Mouse (Mus musculus): ENCODE data around the gene Hoxd12.

Gene Hoxd12

DNA sequence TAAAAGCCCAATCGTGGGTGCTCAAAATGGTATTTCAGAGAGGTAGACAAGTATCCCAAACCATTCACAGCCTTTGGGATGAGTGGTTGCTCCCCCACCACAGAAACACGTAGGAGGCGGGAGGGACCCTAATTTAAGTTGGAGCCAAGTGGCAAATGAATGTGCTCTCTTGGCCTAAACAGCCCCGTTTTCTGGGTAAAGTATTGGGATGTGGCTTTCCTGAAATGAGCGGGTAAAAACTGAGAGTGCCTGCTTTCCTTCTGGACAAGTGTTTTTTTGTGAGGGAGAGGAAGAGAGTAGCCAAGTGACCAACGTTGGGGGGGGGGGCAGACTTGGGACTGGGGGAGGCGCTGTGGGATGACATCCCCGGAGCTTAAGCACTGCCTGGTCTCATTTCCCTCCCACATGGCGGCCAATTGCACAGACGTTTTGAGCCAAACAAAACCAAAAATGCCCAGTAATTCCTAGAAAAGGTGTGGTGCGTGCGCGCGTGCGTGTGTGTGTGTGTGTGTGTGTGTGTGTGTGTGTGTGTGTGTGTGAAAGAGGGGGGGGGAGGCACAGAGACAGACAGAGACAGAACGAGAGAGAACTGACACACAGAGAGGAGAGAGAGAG lies 36.2 kb downstream of the Hoxd12 start:
- no peak for DNase-seq

DNA sequence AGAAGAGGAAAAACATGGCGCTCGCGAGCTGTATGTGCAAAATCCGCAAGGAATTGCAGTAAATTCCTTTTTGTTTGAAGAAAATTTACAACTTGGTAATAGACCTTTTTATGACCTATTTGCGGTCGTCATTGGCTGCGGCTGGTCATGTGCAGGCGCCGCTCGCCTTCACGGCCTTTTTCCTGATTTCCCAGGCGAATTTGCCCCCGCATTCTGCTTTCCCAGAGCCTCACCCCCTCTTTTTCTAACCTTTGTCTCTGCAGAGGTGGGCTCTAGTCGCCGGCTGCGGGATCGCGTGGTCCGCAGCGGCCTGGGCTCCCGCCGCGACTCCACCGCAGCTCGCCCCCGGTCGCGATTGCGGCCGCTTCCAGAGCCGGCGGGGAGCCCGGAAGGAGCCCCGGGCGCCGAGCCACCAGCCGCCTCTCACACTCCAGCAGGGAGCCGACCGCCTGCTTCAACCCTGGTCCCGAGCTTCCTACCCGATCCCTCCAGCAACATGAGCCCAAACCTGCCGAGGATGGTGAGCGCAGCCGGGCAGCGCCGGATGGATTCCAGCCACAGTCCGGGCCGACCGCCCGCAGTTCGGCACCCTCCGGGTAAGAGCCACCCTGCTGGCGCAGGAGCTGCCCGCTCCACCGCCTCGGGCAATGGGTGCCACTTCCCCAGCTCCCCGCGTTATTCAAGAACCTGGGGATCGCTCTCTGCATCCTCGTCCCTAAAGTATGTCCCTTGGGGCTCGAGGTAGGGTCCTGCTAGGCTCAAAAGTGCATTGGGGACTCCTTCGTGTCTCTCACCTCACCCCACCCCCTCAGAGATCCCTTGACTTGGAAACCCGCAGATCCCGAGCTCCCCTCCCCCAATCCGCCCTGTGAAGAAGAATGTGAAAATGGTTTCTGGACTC lies 37.2 kb downstream of the Hoxd12 start, which contains the start of the genes Hoxd3 and Hoxd4:
Gene Hoxd3, plus strand, starts transcription at position 207 of the 901 bp plus-strand sequence.
Gene Hoxd4, plus strand, starts transcription at position 209 of the 901 bp plus-strand sequence.
- no peak for DNase-seq

DNA sequence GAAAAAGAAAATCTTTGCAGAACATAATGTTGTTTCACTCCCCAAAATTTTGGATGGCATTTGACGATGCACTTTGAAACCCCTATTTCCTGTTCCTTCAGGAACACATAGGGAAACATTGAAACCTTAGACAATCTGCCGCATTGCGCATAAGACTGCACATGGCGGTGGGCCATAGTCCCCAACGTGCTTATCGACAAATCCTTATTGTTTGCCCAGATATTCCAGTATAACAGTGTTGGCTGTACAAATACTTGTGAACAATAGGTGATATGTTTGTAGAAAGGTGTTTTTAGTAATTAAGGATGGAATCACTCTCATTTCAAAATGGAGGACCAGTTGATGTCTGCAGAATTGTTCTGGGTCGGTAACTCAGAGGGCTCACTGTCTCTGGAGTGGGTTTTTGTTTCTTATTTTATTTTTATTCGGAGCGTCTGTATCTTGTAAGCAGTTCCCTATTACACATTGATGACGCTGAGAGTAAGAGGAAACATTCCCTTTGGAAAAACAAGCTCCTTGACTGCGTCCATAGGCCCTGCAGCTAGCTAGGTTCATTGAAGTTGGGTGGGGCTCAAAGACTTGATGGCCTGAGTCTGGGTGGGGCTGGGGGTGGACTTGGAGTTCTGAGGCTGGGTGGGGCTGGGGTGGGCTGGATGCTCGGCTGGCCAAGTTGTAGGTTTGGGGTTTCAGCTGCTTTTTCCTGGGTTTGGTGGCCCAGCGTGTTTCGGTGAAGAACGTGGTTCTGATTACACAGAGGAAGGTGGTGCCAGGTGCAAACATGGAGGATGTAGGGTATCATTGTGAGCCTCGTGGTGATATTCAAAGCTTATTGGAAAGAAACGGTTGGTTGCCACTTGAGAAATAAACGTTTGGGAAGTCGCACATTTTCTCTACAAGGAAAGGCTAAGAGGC lies 38.7 kb downstream of the Hoxd12 start:
- DNase-seq: no peak

DNA sequence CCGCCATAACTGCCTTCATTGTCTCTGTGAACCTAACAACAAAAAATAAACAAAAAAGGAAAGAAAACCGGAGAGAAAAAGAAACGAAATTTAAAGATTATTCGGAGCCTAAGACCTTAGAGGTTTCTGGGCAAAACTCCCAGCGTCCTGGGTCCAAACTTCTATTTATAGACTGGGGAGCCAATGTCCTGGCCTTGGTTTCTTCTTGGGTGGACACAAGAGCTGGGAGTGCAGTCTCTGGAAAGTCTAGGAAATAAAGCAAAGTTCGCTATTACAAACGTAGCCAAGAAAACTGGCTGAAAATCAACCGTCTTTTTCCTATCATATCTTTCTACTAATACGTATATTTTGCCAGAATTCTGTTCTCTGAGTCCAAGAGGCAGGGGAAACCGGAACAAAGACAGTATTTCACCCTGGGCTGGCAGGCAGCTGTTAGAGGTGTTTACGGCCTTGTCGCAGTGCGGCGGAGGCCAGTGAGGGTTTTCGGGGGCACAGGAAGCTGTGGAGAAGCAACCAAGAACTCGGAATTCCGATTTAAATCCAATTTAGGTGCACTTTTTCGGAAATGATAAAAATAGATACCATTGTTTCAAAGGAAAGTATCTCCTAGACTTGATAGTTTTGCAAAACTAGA lies 39.5 kb downstream of the Hoxd12 start:
- no peak for DNase-seq

DNA sequence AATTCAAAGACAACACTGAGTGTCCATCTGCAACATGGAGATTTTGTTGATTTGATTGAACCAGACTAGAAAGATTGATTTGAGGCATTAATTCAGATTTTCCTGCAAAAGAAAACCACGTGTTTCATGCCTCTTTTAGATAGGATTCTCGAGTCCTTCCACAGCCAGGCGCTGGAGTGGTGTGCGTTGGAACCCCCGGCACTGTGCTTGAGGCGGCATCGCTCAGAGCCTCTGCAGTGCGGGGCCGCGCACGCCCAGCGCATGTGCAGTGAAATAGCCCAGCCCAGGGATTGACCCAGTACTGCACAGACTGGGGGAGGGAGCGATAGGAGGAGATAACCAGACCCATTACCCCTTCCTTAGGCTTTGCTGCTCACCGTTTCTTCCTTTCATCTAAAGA lies 40.1 kb downstream of the Hoxd12 start:
- DNase-seq: no peak

DNA sequence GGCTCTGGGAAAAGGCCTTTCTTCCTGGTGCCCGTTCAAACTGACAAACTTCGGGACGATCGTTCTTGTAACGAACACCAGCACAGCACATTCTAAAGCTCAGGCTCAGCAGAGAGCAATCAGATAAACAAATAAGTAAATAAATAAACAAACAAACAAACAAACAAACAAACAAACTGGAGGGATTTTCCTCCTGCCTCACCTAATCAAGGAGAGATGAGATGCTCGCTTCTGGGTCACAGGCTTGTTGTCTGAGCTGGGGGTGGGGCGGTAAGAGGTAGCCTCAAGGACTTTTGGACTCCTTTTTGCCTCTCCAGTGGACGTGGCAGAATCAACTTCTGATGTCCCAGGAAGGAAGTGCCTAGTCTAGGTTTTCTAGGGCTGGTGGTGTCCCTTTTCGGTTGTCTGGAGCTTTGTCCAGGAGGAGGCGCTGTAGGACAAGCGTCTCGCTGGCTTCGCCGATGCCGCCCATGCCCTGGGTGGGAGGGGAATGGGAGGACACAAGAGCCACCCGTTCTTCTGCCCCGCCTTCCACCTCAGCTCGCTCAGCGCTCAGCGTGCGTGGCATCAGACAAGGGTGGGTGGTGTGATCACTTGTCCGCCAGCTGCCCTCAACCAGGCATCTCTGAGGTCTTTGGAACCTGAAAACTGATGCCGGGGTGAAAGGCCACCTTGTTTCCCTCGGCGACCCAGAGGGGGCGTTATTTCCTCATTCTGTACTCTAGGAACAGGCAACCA lies 40.9 kb downstream of the Hoxd12 start:
- DNase-seq: peak; percentile 45

DNA sequence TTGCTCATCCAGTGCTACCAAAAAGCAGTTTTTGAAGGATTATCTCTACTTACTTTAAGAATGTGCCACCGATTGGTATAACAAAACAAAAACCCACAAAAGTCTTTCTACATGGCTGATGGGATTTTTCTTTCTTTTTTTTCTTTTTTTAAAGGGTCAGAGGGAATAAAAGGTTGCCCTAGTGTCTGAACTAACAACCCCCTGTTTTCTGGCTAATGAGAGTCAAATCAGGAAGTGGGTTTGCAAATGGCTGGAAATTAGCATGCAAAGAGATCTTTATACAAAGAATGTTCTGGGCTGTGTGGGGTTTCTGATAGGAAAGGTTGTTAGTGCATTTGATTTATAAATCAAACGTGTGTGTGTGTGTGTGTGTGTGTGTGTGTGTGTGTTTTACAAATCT lies 45.6 kb downstream of the Hoxd12 start:
- no peak for DNase-seq

DNA sequence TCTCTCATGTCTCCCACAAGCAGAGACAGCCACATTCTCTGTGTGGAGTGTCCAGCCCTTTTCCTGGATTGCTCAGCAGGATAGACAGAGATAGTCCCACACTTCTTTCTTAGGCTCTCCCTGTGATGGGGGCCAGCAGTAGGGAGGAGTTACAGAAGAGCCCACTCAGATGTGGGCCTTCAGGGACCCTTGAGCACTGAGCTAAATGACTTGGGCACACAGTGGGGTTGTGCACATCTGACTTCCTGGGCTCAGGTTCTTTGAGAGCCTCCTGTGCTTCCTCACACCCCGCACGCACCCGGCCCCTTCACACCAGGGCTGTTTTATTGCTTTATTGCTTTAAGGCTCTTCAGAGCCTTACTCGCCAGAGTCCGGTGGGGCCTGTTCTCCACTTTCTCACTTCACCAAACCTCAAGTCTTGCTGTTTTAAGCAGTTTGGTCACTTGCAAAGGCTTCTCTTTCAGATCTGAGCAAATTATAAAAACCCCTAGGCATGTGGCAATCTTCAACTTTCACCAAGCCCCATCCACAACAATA lies 46.2 kb downstream of the Hoxd12 start:
- DNase-seq: no peak

DNA sequence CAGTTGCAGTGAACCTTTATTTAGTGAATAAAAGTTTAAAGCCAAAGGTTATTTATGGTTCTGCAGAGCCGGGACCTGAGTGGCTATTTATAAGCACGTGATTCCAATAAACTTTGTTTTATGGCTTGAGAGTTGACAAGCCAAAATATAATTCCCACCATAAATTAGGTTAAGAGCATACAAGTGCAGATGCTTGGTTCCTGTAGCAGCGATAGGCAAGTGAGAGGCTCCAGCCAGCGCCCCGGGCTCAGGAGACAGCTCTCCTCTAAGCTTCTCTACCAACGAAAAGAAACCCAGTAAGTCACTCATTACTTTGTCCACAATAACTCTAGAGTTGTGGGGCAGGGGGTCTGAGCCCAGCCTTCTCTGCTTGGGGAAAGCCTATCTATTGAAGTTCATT lies 47.1 kb downstream of the Hoxd12 start:
- no peak for DNase-seq

DNA sequence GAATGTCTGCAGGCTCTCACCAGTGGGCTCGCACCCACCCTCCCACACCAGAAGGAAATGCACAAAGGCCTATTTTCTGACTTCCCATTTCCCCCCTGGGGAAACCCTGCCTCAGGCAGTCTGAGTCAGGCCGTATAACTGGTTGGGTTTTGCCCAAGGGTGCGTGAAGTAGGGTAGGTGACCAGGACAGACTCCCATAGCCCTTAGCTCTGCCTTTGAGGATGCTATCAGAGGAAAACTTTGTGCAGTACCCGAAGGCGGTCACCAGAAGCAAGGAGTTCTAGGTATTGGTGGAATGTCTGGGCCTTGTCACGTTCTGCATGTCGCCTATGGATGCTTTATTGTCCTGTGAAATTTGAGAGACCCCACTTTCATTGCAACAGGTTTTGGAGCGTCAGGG lies 48.1 kb downstream of the Hoxd12 start:
- no peak for DNase-seq

DNA sequence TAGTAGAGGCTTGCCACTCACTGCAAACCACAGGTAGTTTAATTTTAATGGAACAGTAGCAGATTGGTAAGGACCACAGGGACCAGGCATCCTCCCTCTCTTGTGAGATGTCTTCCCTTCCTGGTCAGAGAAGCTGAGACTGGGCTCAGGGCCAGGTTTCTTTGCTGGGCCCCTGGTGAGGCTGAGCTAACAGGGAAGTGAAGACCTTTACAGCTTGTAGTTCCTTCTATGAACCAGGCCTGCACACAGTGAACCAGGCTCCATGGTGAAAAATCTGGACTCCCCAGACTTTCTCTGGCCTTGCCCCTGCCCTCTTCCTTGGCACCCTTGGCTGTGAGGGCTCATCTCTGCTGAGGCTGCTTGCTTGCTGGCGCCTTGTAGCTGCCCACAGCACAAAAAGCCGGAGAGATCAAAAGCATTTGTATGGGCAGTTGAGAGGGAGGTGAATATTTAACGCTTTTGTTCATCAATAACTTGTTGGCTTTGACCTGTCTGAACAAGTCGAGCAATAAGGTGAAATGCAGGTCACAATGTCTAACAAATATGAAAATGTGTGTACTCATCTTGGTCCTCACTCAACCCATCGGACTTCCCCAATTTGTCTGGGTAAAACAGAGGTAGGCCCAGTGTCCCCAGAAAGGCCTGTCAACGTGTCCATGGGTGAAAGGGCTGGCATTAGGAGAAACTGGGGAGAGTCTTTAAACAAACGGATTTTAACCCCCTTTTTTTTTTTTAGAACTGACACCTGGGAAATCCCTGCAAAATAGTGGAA lies 49.6 kb downstream of the Hoxd12 start:
- DNase-seq: no peak

DNA sequence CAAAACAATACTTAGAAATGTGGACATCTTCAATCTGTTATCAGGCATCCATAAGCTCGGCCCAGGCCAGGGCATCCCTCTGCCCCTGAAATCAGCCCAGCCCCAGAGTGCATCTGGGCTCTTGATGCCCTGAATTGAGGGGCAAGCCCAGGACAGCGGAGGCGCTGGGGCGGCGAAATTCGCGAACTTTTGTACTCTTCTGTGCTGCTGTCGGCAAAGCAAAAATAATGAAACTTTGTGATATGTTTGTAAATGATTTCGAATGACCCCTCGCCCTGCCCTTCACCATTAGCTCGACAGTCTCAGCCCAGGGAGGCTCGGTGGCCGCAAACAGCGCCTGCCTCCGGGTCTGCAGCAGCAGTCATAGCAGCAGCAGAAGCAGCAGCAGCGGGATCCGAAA lies 50.4 kb downstream of the Hoxd12 start:
- DNase-seq: no peak

DNA sequence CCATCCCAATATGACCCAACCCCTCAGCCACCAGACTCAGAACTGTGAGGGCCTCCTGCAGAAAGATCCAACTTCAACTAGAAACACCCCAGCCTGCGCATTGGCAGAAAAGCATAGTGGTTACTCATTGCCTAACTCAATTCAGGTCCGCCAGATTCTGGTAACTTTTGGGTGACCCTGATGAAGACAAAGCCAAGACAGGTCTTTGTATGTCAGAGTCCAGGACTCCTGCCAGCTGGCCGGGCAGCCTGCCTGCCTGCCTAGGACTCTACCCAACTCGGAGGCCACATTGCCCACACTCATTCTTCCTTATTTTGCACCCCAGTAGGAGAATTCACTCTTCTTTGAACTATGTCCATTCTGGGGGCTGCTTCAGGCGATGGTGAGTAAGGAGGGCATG lies 51.7 kb downstream of the Hoxd12 start, which contains the start of gene Gm28230:
Gene Gm28230, plus strand, starts transcription at position 178 of the 400 bp plus-strand sequence.
- DNase-seq: no peak

DNA sequence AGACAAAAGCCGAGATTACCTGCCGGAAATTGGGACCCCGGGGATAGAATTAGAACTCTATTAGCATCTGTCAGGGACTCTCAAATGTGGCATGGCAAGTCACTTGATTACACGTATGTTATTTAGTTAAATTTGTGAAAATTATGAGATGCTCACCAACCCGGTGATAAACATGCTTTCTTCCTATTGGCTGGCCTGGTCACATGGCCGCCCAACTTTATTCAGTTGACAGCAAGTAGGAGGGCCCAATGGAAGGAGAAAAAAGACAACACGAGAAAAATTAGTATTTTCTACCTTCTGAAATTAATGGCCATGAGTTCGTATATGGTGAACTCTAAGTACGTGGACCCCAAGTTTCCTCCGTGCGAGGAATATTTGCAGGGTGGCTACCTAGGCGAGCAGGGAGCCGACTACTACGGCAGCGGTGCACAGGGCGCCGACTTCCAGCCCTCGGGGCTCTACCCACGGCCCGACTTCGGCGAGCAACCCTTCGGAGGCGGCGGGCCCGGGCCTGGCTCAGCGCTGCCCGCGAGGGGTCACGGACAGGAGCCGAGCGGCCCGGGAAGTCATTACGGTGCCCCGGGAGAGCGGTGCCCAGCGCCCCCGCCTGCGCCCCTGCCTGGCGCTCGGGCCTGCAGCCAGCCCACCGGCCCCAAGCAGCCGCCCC lies 52.3 kb downstream of the Hoxd12 start:
- no peak for DNase-seq

All from layer of hippocampus, adult 9-11 months (tissue).